Mouse (Mus musculus) ES-E14 (cell line): ENCODE results near the gene Cyp2w1. TPM values are rescaled to one million over a fixed set of nuclear protein-coding genes. Genes with fewer than 3 reads are reported as not detected.

Source experiments
- DNase-seq: peaks from one replicate; pipeline ENCODE4 v3.0.0-alpha.2; 2013; ENCODE audit warnings: low read depth, low spot score
- H3K27ac ChIP-seq: 2 replicates; pipeline ENCODE4 v1.5.1; 2012; ENCODE audit warnings: low read depth, mild to moderate bottlenecking, low read length, moderate library complexity, mixed read lengths; ENCODE audit not compliant: poor library complexity, insufficient read depth, severe bottlenecking
- H3K36me3 ChIP-seq: 2 replicates; pipeline ENCODE4 v1.6.1; 2012; ENCODE audit warnings: mild to moderate bottlenecking, low read length, moderate library complexity, mixed read lengths; ENCODE audit not compliant: control insufficient read depth, poor library complexity, insufficient read depth, severe bottlenecking
- H3K4me1 ChIP-seq, 2 experiments: fragments of 150-350 bp in 1 of 2; sonication (generic) in 1 of 2; 2 replicates each; pipeline ENCODE4 v1.6.1; 2012; ENCODE audit warnings: low read length in 2 of 2, mild to moderate bottlenecking in 1 of 2, mixed read lengths in 1 of 2; ENCODE audit not compliant: control insufficient read depth in 2 of 2, insufficient read depth in 2 of 2, poor library complexity in 1 of 2
- H3K4me3 ChIP-seq, 2 experiments: fragments of 150-350 bp in 1 of 2; sonication (generic) in 1 of 2; 2 replicates each; pipeline ENCODE4 v1.5.1; 2012; ENCODE audit warnings: low read length in 2 of 2, low read depth in 1 of 2, mild to moderate bottlenecking in 1 of 2, mixed read lengths in 1 of 2; ENCODE audit not compliant: insufficient read depth in 1 of 2, poor library complexity in 1 of 2, severe bottlenecking in 1 of 2
- H3K9ac ChIP-seq: 2 replicates; pipeline ENCODE4 v1.6.1; 2012; ENCODE audit warnings: low read depth, mild to moderate bottlenecking, low read length, mixed read lengths; ENCODE audit not compliant: poor library complexity, insufficient read depth, severe bottlenecking
- H3K9me3 ChIP-seq: fragments of 150-350 bp; sonication (generic); 2 replicates; pipeline ENCODE4 v1.6.1; 2012; ENCODE audit warnings: low read depth, mild to moderate bottlenecking, low read length; ENCODE audit not compliant: control insufficient read depth, insufficient read depth
- CHD2 ChIP-seq: IDR thresholded peaks from 2 replicates; pipeline ENCODE4 v1.6.1; 2014; ENCODE audit warnings: mild to moderate bottlenecking, low read depth, low read length, inconsistent platforms
- HCFC1 ChIP-seq: IDR thresholded peaks from 2 replicates; pipeline ENCODE4 v1.6.1; 2012; ENCODE audit warnings: low read length, inconsistent platforms, borderline replicate concordance; ENCODE audit not compliant: insufficient read depth
- MAFK ChIP-seq: IDR thresholded peaks from 2 replicates; pipeline ENCODE4 v1.6.1; 2014; ENCODE audit warnings: mild to moderate bottlenecking, low read depth, low read length, inconsistent platforms; ENCODE audit not compliant: insufficient read depth
- ZC3H11A ChIP-seq: IDR thresholded peaks from 2 replicates; pipeline ENCODE4 v1.6.1; 2012; ENCODE audit warnings: low read depth, mild to moderate bottlenecking, inconsistent platforms, low read length, borderline replicate concordance
- ZNF384 ChIP-seq: IDR thresholded peaks from 2 replicates; pipeline ENCODE4 v1.6.1; 2012; ENCODE audit warnings: low read depth, low read length, inconsistent platforms
- in situ Hi-C, 2 experiments: fragments of 600-800 bp; cut with MboI; formaldehyde crosslinking; loops; one replicate each; pipeline ENCODE4 v1.15.1; 2025; ENCODE audit warnings: low sequenced_read_pairs in 2 of 2, inconsistent platforms in 1 of 2; ENCODE audit not compliant: unreplicated experiment in 2 of 2
- total RNA-seq: library from RNA; depleted of rRNA; stranded (reverse); fragments of 300-350 nt; gene quantifications from 2 replicates; pipeline ENCODE4 v1.2.3, GENCODE M21; 2012

Gene Cyp2w1
- total RNA-seq, 1 experiment, result not detected

GRCm38 (mm10) chr5:139345364-139345714 lies 7.1 kb upstream of the Cyp2w1 start:
- peaks cover 3 to 9% of the 10 kb centered on the region in 2 experiments; a peak in 2 of 4 replicates for H3K4me1 ChIP-seq
- TF ChIP-seq ZC3H11A (no peak), MAFK (no peak), ZNF384 (no peak), CHD2 (no peak), HCFC1 (no peak)
- in situ Hi-C loops, result no loop called here
- peaks cover 3% of the 10 kb centered on the region; the same call in 1 of the 2 replicates for H3K36me3 ChIP-seq
- peak overlapping the region; percentile 23; the same call in 1 of the 2 replicates for H3K9ac ChIP-seq
- no peak overlapping the region for H3K27ac ChIP-seq
- peak overlapping the region in 1 of 2 experiments; percentile 98; a peak in 2 of 4 replicates for H3K4me3 ChIP-seq
- DNase-seq, result no peak
- H3K9me3 ChIP-seq, result no peaks in the 10 kb centered on the region

GRCm38 (mm10) chr5:139347225-139347624 lies 5.2 kb upstream of the Cyp2w1 start:
- H3K4me3 ChIP-seq, result no peak overlapping the region
- no peak overlapping the region for H3K9ac ChIP-seq
- peaks cover 3 to 9% of the 10 kb centered on the region in 2 experiments; a peak in 1 of 4 replicates for H3K4me1 ChIP-seq
- in situ Hi-C loops, result no loop called here
- H3K9me3 ChIP-seq, result no peaks in the 10 kb centered on the region
- peaks cover 1% of the 10 kb centered on the region; the same call in 1 of the 2 replicates for H3K36me3 ChIP-seq
- TF ChIP-seq ZNF384, result no peak
- TF ChIP-seq CHD2, result no peak
- no peak for TF ChIP-seq ZC3H11A
- no peak for TF ChIP-seq MAFK
- no peak for TF ChIP-seq HCFC1
- no peak for DNase-seq
- H3K27ac ChIP-seq, result no peak overlapping the region

GRCm38 (mm10) chr5:139349713-139350112 lies 2.7 kb upstream of the Cyp2w1 start:
- no peak for TF ChIP-seq MAFK
- no peak for TF ChIP-seq ZNF384
- no peak for TF ChIP-seq HCFC1
- Histone ChIP-seq H3K27ac (no peak overlapping the region), H3K4me3 (no peak overlapping the region), H3K9me3 (no peaks in the 10 kb centered on the region), H3K36me3 (no peaks in the 10 kb centered on the region), H3K9ac (no peak overlapping the region), H3K4me1 (peaks cover 0 to 10% of the 10 kb centered on the region in 2 experiments; a peak in 1 of 4 replicates)
- in situ Hi-C loops, result no loop called here
- DNase-seq, result no peak

GRCm38 (mm10) chr5:139351134-139351533 lies 1.3 kb upstream of the Cyp2w1 start, which contains the start of gene Cox19:
Gene Cox19, minus strand, starts transcription at chr5:139351418.
- H3K9ac ChIP-seq, result no peak within 1 kb of the TSS
- TF ChIP-seq ZC3H11A, result no peak
- TF ChIP-seq HCFC1, result no peak
- no peak for TF ChIP-seq ZNF384
- TF ChIP-seq MAFK, result no peak
- TF ChIP-seq CHD2, result no peak
- H3K36me3 ChIP-seq, result no peaks in the 10 kb centered on the region
- DNase-seq, result no peak
- H3K4me1 ChIP-seq, result peaks cover 0 to 9% of the 10 kb centered on the region in 2 experiments; a peak in 1 of 4 replicates
- H3K27ac ChIP-seq, result no peak within 1 kb of the TSS
- in situ Hi-C loops, result no loop called here
- H3K9me3 ChIP-seq, result no peaks in the 10 kb centered on the region
- H3K4me3 ChIP-seq, result no peak within 1 kb of the TSS; a peak in 1 of 4 replicates

GRCm38 (mm10) chr5:139351628-139352027 lies 789 bp upstream of the Cyp2w1 start:
- H3K9ac ChIP-seq, result no peak overlapping the region
- no peak overlapping the region; a peak in 1 of 4 replicates for H3K4me3 ChIP-seq
- peaks cover 0 to 9% of the 10 kb centered on the region in 2 experiments; a peak in 1 of 4 replicates for H3K4me1 ChIP-seq
- H3K9me3 ChIP-seq, result no peaks in the 10 kb centered on the region
- TF ChIP-seq HCFC1 (no peak), ZC3H11A (no peak), ZNF384 (no peak), CHD2 (no peak), MAFK (no peak)
- in situ Hi-C loops, result no loop called here
- H3K27ac ChIP-seq, result no peak overlapping the region
- H3K36me3 ChIP-seq, result no peaks in the 10 kb centered on the region
- no peak for DNase-seq
